Mouse (Mus musculus): Measurements from ENCODE around the gene Dock9.
"Not testable (repeated sequence)": the region's sequence is repeated elsewhere in the genome, so short reads cannot be mapped to it uniquely, and the experiment has no call there.

The Dock9 gene

DNA sequence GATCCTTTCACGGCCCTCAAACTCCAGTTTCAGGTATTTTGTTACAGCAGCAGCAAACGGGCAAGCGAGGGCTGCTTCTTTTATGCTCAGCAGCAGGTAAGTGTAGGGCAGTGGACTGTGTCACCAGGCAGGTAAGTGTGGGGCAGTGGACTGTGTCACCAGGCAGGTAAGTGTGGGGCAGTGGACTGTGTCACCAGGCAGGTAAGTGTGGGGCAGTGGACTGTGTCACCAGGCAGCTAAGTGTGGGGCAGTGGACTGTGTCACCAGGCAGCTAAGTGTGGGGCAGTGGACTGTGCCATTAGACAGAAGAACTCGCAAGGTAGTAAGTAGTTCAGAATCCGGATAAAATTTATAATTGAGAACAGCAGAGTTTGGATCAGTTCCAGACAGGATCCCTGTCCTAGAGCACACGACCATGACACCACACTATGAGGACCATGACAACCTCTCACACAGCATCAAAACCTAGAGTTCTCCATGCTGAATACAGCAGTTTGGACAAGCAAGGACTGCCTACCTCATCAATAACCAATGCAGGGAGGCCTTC is 173.6 kb downstream of the Dock9 start:
- in situ Hi-C loops (cut with MboI, MseI) = not testable (repeated sequence)

DNA sequence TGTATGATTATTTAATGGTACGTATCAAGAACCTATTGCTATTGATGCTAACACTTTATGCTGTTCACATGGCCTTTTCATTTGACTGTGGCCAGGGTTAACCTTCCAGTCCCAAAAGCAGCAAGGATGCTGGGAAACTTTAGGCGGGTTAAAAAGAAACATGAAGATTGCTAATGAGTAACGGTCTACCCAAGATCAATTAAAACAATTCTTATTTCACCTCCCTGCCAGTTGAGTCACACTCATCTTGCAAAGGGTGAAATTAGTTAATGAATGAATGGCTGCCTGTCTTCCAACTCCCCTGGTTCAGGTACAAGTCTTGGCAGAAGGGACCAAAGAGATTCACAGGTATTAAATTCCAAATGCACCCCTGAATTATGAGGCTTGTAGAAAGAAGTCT is 175.8 kb downstream of the Dock9 start:
- in situ Hi-C loops (cut with MboI, MseI) = no loop called here

DNA sequence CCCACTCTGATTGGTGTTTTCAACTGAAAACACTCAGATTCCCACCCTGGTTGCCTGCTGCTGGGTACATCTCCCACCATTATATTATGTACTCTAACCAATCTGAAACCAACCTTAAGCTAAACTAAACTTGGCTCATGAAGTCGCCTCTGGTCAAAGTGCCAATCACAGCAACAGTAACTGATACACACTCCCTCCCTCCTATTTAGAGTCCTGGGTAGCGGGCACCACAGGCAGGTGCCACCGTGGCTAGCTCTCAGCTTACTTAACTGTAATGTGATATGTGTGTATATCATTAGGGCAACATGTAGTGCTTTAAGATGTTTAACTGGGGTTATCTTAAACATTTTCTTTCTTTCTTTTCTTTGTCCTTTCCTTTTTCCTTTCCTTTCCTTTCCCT is 177.1 kb downstream of the Dock9 start:
- in situ Hi-C loops (cut with MboI, MseI) = no loop called here

GRCm38 (mm10) chr14:121620157-121620556 is 177.5 kb downstream of the Dock9 start:
- in situ Hi-C loops (cut with MboI, MseI) = no loop called here

- in situ Hi-C loops (cut with MboI, MseI) = no loop called here
Observed at GRCm38 (mm10) chr14:121617645-121618390, 179.8 kb downstream of the Dock9 start.

DNA sequence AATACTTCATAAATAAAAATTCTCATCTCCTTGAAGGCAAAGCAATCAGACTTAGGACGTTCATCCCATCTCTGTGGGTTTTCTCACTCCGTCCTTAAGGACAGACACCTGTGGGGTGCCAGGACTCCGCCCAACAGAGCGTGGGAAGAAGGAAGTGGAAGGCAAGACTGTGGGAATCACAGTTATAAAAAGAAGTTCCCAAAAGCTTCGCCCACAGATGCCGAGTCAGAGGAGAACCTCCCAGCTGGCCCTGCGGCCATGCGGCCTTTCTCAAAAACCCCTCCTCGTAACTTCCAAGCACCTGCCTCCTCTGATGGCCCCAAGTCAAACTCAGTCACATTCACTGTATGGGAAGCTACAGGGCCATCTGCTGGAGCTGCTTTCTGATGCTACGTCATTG is 182.2 kb downstream of the Dock9 start:
- in situ Hi-C loops (cut with MboI, MseI) = no loop called here

- in situ Hi-C loops (cut with MboI, MseI) = no loop called here
Observed at GRCm38 (mm10) chr14:121614461-121615170, 183.0 kb downstream of the Dock9 start.

- in situ Hi-C loops (cut with MboI, MseI) = no loop called here
Observed at GRCm38 (mm10) chr14:121613490-121613889, 184.1 kb downstream of the Dock9 start.

DNA sequence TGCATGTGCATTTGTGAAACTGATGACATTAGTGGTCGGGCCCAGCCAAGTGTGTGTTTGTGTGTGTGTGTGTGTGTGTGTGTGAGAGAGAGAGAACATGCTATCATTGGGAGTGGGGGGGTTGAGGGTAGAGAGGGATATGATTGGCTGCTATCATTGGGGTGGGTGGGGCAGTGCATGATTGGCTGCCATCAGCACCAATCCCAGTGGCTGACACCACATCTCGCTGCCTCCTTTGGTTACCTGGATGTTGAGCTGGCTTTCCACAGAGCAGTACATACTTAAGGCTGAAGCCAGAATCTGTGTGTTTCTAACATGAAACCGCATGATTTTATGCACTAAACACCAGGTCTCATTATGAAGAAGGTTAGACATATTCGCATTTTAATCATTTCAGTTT is 184.7 kb downstream of the Dock9 start:
- in situ Hi-C loops (cut with MboI, MseI) = no loop called here

GRCm38 (mm10) chr14:121611533-121611932 is 186.1 kb downstream of the Dock9 start:
- in situ Hi-C loops (cut with MboI, MseI) = no loop called here

DNA sequence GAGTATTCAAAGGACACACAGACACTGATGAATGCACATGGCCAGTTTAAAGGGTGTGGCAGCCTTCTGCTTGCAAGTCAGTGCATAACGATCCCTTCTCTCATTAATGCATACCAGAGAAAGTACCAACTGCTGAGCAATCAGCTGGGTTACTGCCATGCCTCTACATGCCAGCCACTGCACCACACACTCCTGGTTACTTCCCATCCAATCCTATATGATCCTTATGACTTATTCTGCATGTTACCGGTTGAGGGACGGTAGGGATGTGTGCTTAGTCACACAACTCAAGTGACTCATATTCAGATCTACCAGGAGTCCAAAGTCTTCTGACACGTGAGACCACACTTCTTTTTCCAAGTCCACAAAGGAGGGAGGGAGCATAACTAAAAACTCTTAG is 186.5 kb downstream of the Dock9 start:
- in situ Hi-C loops (cut with MboI, MseI) = no loop called here

- in situ Hi-C loops (cut with MboI, MseI) = no loop called here
Observed at GRCm38 (mm10) chr14:121608522-121608921, 189.1 kb downstream of the Dock9 start.

- in situ Hi-C loops (cut with MboI, MseI) = no loop called here
Observed at GRCm38 (mm10) chr14:121606433-121606832, 191.2 kb downstream of the Dock9 start.

DNA sequence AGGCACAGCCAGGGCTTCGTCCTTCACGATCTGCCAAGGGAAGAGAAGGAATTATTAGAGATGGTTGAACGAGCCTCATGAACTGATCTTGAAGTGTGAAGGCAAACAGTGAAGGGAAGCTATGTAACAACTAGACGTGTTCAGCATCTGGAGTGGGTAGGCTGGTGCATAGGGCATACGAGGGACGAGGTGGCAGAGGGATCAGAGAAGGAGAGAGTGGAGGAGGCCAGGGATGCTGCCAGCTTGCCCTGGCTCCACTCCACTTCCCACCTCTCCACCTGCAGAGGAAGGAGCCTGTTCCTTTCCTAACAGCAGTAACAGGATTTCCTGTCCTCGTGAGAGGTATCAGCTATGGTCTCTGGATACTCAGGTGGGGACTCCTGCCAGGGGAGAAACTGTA is 192.4 kb downstream of the Dock9 start:
- in situ Hi-C loops (cut with MboI, MseI) = no loop called here

DNA sequence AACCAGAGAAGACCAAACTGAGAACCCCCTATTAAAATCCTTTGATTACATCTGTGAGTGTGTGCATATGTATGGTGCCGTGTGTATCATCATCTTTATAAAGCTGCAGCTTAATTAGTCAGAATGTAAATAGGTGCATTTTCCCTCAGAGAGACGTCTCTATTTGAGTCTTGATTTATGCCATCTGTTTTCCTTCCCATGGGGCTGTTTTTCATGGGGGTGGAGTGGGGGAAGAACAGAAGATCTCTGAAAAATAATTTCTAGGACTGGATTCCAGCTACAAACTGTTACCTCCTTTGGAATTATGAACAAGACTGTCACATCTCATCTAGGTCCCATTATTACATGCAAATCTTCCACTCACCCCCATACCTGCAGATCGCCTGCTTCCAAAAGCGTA is 193.1 kb downstream of the Dock9 start:
- in situ Hi-C loops (cut with MboI, MseI) = no loop called here

DNA sequence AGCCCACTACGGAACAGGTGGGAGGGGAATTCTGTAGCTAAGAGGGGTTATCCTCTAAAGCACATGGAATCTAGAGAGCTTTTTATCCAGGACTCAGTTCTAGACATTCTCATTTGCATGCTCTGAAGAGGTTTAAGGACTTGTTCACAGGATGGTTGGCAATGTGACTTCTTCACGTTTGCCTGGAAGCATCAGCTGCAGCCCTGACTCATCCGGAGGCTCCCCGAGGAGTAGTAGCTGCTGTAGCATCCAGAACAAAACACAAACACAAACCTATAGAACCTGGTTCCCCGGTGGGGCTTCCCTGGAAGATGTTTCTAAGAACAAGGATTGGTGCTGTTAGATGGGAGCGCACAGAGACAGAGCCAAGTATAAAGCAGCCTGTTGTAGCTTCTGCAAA is 195.0 kb downstream of the Dock9 start:
- in situ Hi-C loops (cut with MboI, MseI) = no loop called here

DNA sequence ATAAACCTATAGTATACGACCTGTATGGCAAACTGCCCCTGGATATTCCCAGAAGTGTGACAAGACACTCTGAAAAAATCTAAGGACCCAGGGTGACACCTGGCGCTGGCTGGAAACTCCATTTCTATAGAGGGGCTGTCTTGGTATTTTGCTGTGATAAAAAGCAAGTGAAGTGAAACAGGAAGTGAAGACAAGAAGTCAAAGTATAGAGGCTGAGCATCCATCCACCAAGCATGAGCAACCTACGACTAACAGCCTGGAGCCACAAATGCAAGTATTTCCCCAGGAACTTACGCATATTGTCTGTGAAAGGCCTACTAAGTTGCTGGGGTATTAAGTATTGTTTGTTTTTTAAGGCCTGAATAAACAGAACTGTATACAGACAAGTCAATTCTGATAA is 197.1 kb downstream of the Dock9 start:
- in situ Hi-C loops (cut with MboI, MseI) = no loop called here

- in situ Hi-C loops (cut with MboI, MseI) = no loop called here
Observed at GRCm38 (mm10) chr14:121597073-121597472, 200.6 kb downstream of the Dock9 start.

DNA sequence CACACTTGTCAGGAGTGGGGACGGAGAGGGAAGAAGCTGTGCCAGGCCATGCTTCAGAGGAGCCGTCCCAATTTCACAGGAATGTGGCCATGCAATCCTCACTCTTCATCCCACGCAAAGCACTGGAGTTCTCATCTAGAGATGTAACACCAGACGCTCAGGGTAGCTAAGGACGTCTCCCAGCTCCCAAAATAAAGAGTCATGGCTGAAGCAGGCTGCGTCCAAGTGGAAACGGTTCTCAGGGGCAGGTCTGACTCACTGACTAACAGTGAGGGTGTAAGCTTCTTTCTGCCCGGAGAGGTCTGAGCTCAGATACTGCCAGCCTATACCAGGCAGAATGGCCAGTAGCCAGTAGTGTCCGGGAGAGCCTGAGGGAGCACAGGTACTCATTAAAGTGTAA is 201.0 kb downstream of the Dock9 start:
- in situ Hi-C loops (cut with MboI, MseI) = no loop called here

DNA sequence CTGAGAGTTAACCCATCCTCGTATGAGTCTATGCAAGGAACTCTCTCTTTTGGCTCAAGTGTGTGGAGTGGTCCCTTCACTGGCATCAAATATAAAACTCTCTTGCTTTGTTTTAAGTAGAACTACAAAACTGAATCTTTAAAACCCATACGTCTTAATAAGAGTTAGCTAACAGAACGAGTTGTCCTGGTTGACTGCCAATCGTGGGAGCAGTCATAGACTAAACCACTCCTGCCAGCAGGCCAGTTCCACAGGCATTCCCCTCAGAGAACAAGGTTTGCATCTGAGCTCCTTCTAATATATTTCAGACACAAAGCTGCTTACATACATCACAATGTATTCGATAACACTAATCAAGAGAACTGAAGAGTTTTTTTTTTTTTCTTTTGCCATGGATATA is 203.0 kb downstream of the Dock9 start:
- in situ Hi-C loops (cut with MboI, MseI) = no loop called here

DNA sequence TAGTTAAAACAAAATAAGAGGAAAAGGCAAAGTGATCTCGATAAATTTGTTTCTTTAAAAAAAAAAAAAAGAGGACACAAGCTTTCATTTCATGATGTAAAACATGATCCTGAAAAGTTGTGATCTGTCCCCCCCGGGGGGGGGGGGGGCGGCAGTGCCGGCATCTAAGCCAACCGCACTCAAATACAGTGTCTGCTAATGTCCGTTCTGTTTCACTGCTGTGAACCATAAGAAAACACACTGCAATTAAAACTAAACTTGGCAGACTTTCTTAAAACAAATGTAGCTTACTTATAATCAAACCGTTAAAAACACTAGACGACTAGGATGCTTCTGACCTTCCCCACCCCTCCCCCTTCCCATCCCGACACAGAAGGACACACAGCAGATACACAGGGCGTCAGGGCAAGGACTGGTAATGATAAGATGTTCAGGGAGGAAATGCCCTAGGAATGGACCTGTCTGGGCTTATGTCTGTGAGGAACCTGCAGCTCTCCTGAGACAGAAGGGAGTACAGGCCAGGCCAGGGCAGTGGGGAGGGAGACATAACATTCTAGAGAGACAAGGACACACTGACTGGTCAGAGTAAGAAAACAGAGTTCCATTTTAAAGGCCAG is 204.2 kb downstream of the Dock9 start:
- in situ Hi-C loops (cut with MboI, MseI) = no loop called here

- in situ Hi-C loops (cut with MboI, MseI) = no loop called here
Observed at GRCm38 (mm10) chr14:121592890-121593289, 204.7 kb downstream of the Dock9 start.

- in situ Hi-C loops (cut with MboI, MseI) = no loop called here
Observed at GRCm38 (mm10) chr14:121592356-121592755, 205.3 kb downstream of the Dock9 start.

Data from T-helper 1 cell (primary cell).